Mouse (Mus musculus) heart, embryonic 15.5 days (tissue): Measurements from ENCODE around the gene Ly6g6c. TPM values are rescaled to one million over a fixed set of nuclear protein-coding genes. Genes with fewer than 3 reads are reported as not detected.

Experiments
- ATAC-seq: fragments of 200-750 bp; cut with Nextera tagmentation; replicated peaks from 2 replicates; pipeline ENCODE4 v1.8.0; 2017; ENCODE audit warnings: low read depth, moderate TSS enrichment; ENCODE audit not compliant: insufficient number of reproducible peaks, insufficient read depth, low FRiP score
- H3K27ac ChIP-seq: fragments of 300-500 bp; sonication (generic); 2 replicates; pipeline ENCODE4 v1.5.1; 2015; ENCODE audit warnings: mild to moderate bottlenecking, inconsistent platforms
- H3K27me3 ChIP-seq: fragments of 300-500 bp; sonication (generic); 2 replicates; pipeline ENCODE4 v1.6.1; 2015; ENCODE audit warnings: inconsistent platforms
- H3K36me3 ChIP-seq: fragments of 300-500 bp; sonication (generic); 2 replicates; pipeline ENCODE4 v1.6.1; 2015; ENCODE audit warnings: mild to moderate bottlenecking, inconsistent platforms
- H3K4me1 ChIP-seq: fragments of 300-500 bp; sonication (generic); replicated peaks from 2 replicates; pipeline ENCODE4 v1.6.1; 2015; ENCODE audit warnings: inconsistent platforms
- H3K4me2 ChIP-seq: fragments of 300-500 bp; sonication (generic); 2 replicates; pipeline ENCODE4 v1.6.1; 2015; ENCODE audit warnings: inconsistent platforms, mild to moderate bottlenecking, moderate library complexity
- H3K4me3 ChIP-seq: fragments of 300-500 bp; sonication (generic); 2 replicates; pipeline ENCODE4 v1.5.1; 2015; ENCODE audit warnings: mild to moderate bottlenecking, inconsistent platforms
- H3K9ac ChIP-seq: fragments of 300-500 bp; sonication (generic); 2 replicates; pipeline ENCODE4 v1.6.1; 2015; ENCODE audit warnings: mild to moderate bottlenecking, inconsistent platforms
- H3K9me3 ChIP-seq: fragments of 300-500 bp; sonication (generic); replicated peaks from 2 replicates; pipeline ENCODE4 v1.6.1; 2016; ENCODE audit warnings: inconsistent platforms
- WGBS: fragments of 180-500 bp; shearing (Covaris S2); methylation state at CpG from one replicate; pipeline ENCODE4 v1.1.7; 2015; ENCODE audit warnings: mixed read lengths; 5-methylcytosine and 5-hydroxymethylcytosine counted together
- polyA plus RNA-seq: library from polyadenylated mRNA; unstranded; fragments of >200 nt; fragmentation: Nextera tagmentation; extraction: Ambion mirVana; gene quantifications from 2 replicates; pipeline ENCODE4 v1.2.1, GENCODE M21; 2015

Gene Ly6g6c
- polyA plus RNA-seq, 1 experiment from 2014 or later, result not detected

DNA sequence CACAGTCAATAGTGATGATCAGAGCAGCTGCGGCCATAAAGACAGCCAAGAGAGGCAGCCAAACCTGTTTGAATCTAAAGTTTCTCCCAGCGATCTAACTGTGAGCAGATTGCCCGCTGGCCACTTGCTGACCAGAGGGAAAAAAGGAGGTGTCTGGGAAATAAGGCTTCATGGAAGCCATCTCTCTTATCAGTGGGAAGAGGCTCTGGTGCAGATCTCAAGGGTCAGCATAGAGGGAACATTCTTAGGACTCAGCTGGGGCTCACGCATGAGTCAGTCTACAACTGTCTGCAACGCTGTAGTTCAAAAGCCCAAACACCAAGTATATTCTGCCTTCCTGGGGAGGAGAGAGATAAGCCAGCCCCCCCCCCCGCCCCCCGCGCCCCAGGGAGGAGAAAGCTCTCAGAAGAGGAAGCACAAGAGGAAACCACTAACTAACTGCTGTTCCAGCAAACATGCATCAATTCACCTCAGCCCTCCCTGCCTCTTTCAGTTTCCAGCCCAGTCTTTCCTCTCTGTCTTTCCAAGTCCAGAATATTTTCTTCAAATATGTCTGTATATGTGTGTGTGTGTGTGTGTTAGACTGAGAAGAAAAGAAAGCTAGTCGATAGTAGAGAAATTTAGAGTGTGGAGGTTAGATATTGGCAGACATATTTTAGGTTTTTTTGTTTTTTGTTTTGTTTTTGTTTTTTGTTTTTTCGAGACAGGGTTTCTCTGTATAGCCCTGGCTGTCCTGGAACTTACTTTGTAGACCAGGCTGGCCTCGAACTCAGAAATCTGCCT, 16.8 kb upstream of the Ly6g6c start:
- no peak for ATAC-seq
- Histone ChIP-seq H3K9me3 (no peaks in the 10 kb centered on the region), H3K27ac (peak overlapping the region; percentile 98), H3K4me2 (peak overlapping the region; percentile 76), H3K27me3 (no peaks in the 10 kb centered on the region), H3K4me3 (0 out of 2 replicates have a peak overlapping the region, but pooled peaks have one; percentile 4), H3K9ac (peak overlapping the region; percentile 27; the same call in 1 of the 2 replicates), H3K4me1 (peaks cover 60% of the 10 kb centered on the region), H3K36me3 (peaks cover 12% of the 10 kb centered on the region; the same call in 1 of the 2 replicates)
- WGBS, result 21% methylated on average over 11 of the region's 11 CpGs

DNA sequence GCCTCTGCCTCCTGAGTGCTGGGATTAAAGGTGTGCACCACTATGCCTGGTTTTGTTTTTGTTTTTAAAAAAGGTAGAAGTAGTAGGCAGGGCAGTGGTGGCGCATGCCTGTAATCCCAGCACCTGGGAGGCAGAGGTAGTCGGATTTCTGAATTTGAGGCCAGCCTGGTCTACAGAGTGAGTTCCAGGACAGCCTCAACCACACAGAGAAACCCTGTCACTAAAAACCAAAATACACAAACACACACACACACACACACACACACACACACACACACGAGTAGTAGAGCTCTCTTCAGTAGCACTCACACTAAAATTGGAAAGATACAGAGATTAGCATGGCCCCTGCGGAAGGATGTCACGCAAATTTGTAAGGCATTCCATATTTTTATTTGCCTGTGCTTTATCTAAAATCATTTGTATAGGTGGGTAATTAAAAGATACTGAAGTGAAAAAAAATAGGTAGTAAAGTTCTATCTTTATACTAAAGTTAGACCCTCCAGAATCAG, 16.2 kb upstream of the Ly6g6c start:
- WGBS, result 62% methylated on average over 5 of the region's 5 CpGs
- no peaks in the 10 kb centered on the region for H3K9me3 ChIP-seq
- H3K4me1 ChIP-seq, result peaks cover 64% of the 10 kb centered on the region
- H3K27me3 ChIP-seq, result no peaks in the 10 kb centered on the region
- H3K27ac ChIP-seq, result peak overlapping the region; percentile 98
- H3K4me3 ChIP-seq, result peak overlapping the region; percentile 73
- peaks cover 18% of the 10 kb centered on the region for H3K36me3 ChIP-seq
- no peak for ATAC-seq
- H3K4me2 ChIP-seq, result peak overlapping the region; percentile 76
- H3K9ac ChIP-seq, result no peak overlapping the region

DNA sequence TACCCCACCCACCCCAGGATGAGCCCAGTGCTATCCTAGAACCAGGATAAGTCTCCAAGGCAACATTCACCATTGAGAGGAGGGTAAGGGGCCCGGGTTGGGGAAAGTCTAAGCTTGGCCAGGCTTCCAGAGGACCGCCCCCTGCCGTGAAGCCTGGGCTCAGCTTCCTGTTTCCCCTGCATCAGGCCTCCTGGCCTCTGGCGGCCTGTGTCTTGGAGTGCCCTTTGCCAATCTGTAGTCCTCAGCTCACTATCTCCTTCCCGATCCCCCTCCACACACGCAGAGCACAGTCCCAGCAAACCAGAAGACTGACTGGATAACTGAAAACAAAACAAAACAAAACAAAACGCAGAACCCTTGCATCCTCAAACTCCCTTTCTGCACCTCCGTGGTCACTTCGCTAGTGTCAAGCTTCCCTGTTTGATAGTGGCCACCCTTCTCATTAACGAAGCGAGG, 15.6 kb upstream of the Ly6g6c start, which contains the start of gene Clic1:
Gene Clic1 (plus strand): TSS at position 406 of the 456 bp plus-strand sequence.
- H3K4me2 ChIP-seq, result peak within 1 kb of the TSS; percentile 76
- peak within 1 kb of the TSS; percentile 73 for H3K4me3 ChIP-seq
- H3K27me3 ChIP-seq, result no peaks in the 10 kb centered on the region
- no peaks in the 10 kb centered on the region for H3K9me3 ChIP-seq
- 2% methylated on average over 11 of the region's 11 CpGs for WGBS
- peak; percentile 36 for ATAC-seq
- H3K27ac ChIP-seq, result peak within 1 kb of the TSS; percentile 98
- H3K9ac ChIP-seq, result peak within 1 kb of the TSS; percentile 76
- H3K36me3 ChIP-seq, result peaks cover 24% of the 10 kb centered on the region
- H3K4me1 ChIP-seq, result peaks cover 65% of the 10 kb centered on the region

DNA sequence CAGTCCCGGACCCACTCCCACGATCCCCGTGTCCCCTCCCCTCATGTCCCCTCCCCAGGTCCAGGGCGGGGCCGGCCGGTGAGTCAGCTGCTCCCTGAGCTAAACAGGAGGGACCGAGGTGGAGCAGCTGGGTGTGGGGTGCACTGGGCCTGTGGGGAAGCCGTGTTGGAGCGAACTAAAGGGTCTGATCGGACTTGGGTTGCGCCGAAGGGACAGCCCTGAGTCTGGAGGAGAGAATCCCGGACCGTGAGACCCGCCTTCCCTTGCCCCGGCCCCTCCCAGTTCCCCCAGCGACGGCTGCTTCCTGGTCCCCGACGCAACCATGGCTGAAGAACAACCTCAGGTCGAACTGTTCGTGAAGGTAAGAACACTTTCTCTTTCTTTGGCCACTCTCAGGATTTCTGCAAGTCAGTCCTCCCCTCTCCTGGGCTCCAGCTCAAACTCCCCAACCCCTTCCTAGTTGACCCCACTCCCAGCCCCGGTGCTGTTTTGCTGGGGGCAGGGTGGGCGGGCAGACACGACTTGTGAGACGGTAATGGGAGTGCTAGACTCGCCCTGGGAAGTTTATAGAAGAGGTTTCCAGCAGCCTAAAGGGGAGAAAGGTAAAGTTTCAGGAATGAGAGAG, 14.9 kb upstream of the Ly6g6c start:
- Histone ChIP-seq H3K9me3 (no peaks in the 10 kb centered on the region), H3K4me1 (peaks cover 58% of the 10 kb centered on the region), H3K27me3 (no peaks in the 10 kb centered on the region), H3K9ac (peak overlapping the region; percentile 76), H3K36me3 (peaks cover 30% of the 10 kb centered on the region), H3K4me3 (peak overlapping the region; percentile 73), H3K27ac (peak overlapping the region; percentile 98), H3K4me2 (peak overlapping the region; percentile 76)
- peak; percentile 15 for ATAC-seq
- WGBS, result under 1% methylated on average over 27 of the region's 27 CpGs

DNA sequence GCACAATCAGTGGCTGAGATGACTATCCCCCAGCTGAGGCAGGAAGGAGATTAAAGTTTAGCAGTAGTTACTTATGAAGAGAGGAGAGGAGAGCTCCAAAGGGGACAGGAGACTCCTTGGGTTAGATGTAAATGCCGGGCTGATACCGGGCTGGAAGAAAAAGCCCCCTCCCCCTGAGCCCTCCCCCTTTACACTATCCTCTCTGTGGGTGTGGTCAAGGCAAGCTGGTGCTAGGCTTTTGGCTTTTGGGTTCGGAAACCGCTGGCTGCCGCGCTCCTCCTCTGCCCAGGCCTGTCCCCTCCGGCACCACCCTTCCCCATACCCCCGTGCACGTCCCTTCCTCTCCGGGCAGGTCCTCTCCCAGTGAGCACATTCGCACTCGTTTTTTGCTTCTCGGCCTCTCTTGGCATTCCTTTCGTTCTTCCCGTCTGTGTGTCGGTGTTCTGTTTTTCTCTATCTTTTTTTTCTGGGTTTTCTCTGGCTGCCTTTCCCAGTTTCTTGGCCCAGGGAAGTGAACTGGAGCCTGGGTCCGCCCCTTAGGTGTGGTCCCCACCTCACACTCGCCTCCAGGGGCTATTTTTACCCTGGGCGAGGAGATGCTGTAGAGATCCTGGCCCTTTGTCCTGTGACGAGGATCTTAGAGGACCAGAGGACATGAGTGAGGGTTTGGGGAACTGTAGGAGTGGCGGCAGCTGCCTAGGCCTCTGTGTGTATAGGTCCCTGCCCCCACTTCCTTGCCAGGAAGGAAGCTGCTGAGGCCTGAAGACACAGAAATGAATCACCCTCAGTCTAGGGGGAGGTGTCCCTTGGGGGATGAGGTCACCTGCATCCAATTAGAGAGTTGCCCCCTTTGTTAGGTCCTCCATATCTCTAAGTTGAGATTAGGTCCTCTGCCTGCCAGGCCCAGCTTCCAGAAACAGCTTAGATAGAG, 13.8 kb upstream of the Ly6g6c start:
- H3K4me1 ChIP-seq, result peaks cover 52% of the 10 kb centered on the region
- peak overlapping the region; percentile 73 for H3K4me3 ChIP-seq
- H3K4me2 ChIP-seq, result peak overlapping the region; percentile 76
- peak overlapping the region; percentile 98 for H3K27ac ChIP-seq
- H3K9me3 ChIP-seq, result no peaks in the 10 kb centered on the region
- no peaks in the 10 kb centered on the region for H3K27me3 ChIP-seq
- H3K36me3 ChIP-seq, result peaks cover 42% of the 10 kb centered on the region
- ATAC-seq, result peak; percentile 71
- WGBS, result under 1% methylated on average over 21 of the region's 21 CpGs
- peak overlapping the region; percentile 80 for H3K9ac ChIP-seq

DNA sequence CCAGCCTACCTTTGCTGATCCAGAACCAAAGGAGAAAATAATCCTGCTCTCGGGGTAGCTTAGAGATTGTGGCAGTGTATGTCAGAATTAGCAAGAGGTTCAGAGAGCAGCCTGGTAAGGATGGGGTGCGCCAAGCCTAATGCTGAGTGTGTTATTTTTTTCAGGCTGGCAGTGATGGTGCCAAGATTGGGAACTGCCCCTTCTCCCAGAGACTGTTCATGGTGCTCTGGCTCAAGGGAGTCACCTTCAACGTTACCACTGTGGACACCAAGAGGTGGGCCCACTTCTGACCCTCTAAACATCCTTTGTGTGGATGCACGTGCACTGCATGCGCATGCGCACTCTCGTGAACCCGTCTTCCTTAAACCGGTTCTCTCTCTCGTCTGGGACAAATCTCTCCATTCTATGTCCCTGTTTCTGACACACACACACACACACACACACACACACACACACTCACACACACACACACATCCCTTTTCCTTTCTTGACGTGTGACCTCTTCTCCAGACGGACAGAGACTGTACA, 12.9 kb upstream of the Ly6g6c start:
- peaks cover 46% of the 10 kb centered on the region for H3K4me1 ChIP-seq
- ATAC-seq, result no peak
- 55% methylated on average over 12 of the region's 12 CpGs for WGBS

DNA sequence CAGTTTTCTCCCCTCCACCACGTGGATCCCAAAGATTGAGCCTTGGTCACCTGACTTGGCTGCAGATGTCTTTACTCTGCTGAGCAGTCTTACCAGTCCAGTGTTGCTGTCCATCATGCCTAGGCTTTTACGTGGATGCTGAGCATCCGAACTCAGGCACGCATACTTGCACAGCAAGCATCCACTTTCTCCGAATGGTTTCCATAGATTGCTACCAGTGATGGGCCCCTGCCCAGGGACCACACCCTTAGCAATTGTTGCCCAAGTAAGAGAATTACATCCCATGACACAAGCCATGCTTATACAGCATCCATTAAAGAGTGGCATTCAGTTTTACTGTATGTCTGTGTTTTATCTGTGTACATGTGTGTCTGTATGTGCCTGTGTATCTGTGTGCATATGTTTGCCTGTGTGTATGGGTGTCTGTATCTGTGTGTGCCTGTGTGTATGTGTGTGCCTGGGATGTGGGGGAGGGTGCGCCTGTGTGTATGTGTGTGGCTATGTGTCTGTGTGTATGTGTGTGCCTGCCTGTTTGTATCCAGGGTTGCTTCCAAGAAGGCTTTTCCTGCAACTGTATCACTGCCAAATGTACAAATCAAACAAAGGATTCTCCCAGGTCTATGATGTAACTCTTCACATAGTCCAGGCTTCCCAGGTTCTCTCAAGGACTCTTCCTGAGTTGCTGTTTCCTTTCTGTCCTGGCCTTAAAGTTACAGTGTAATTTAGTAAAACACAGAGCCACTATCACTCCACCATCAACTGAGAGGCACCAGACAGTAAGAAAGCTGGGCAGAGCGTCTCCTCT, 9.3 kb upstream of the Ly6g6c start:
- Histone ChIP-seq H3K4me3 (no peak overlapping the region), H3K9me3 (no peaks in the 10 kb centered on the region), H3K36me3 (peaks cover 63% of the 10 kb centered on the region), H3K27me3 (no peaks in the 10 kb centered on the region), H3K27ac (peak overlapping the region; percentile 33; the same call in 1 of the 2 replicates), H3K9ac (no peak overlapping the region), H3K4me1 (peaks cover 41% of the 10 kb centered on the region), H3K4me2 (no peak overlapping the region)
- ATAC-seq, result no peak
- WGBS, result 85% methylated on average over 7 of the region's 7 CpGs

More for the DNA sequence above, 12.9 kb upstream of the Ly6g6c start:
- H3K27me3 ChIP-seq, result no peaks in the 10 kb centered on the region
- peak overlapping the region; percentile 73 for H3K4me3 ChIP-seq
- H3K9me3 ChIP-seq, result no peaks in the 10 kb centered on the region
- H3K9ac ChIP-seq, result peak overlapping the region; percentile 80
- H3K4me2 ChIP-seq, result peak overlapping the region; percentile 76
- peaks cover 48% of the 10 kb centered on the region for H3K36me3 ChIP-seq
- peak overlapping the region; percentile 98 for H3K27ac ChIP-seq

DNA sequence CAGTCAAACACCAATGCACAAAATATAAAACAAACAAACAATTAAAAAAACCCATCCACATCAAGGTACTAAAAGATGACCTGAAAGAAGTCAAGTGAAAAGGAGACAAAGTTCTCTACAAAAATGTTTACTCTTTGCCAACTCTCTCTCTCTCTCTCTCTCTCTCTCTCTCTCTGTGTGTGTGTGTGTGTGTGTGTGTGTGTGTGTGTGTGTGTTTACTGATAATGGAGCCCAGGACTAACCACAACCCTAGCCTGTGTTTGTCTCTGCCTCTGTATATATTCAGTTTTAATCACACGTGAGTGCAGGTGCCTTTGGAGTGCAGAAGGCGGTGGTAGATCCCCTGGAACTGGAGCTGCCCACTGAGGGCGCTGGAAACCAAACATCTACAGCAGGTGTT, 8.1 kb upstream of the Ly6g6c start:
- 77% methylated on average over 3 of the region's 3 CpGs for WGBS
- H3K4me3 ChIP-seq, result no peak overlapping the region
- no peak overlapping the region for H3K9ac ChIP-seq
- H3K4me2 ChIP-seq, result no peak overlapping the region
- no peaks in the 10 kb centered on the region for H3K27me3 ChIP-seq
- no peaks in the 10 kb centered on the region for H3K9me3 ChIP-seq
- no peak overlapping the region for H3K27ac ChIP-seq
- peaks cover 73% of the 10 kb centered on the region for H3K36me3 ChIP-seq
- peaks cover 41% of the 10 kb centered on the region for H3K4me1 ChIP-seq
- no peak for ATAC-seq

DNA sequence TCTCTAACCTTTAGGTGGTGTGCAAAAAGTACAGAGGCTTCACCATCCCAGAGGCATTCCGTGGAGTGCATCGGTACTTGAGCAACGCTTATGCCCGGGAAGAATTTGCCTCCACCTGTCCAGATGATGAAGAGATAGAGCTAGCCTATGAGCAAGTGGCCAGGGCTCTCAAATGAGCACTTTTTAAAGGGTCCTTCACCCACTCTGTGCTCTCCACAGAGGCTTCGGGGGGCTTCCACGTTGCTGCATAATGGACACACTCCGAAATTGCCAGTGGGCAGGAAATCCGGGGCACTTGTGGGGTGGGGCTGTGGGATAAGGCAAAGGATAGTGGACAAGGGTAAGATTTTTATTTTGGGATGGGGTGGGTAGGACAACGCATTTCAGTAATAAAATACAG, 6.9 kb upstream of the Ly6g6c start:
- Histone ChIP-seq H3K36me3 (peaks cover 61% of the 10 kb centered on the region), H3K27me3 (no peaks in the 10 kb centered on the region), H3K4me3 (peak overlapping the region; percentile 73), H3K9ac (0 out of 2 replicates have a peak overlapping the region, but pooled peaks have one; percentile 74), H3K4me2 (no peak overlapping the region; the same call in 1 of the 2 replicates), H3K9me3 (no peaks in the 10 kb centered on the region), H3K27ac (peak overlapping the region; percentile 93), H3K4me1 (peaks cover 32% of the 10 kb centered on the region)
- 56% methylated on average over 9 of the region's 9 CpGs for WGBS
- ATAC-seq, result no peak
